Mouse (Mus musculus) forebrain, postnatal 0 days (tissue): ENCODE measurements around the gene Ucma. TPM values are rescaled to one million over a fixed set of nuclear protein-coding genes. Genes with fewer than 3 reads are reported as not detected.

Experiments
- ATAC-seq: fragments of 200-750 bp; cut with Nextera tagmentation; 2 replicates; pipeline ENCODE4 v1.8.0; 2017; ENCODE audit warnings: mild to moderate bottlenecking, moderate library complexity
- DNase-seq: peaks from one replicate; pipeline ENCODE4 v3.0.0-alpha.2; 2015
- H3K27ac ChIP-seq: fragments of 300-500 bp; sonication (generic); 2 replicates; pipeline ENCODE4 v1.5.1; 2014; ENCODE audit warnings: low read depth, mild to moderate bottlenecking, antibody characterized with exemption, low read length, moderate library complexity, mixed read lengths
- H3K27me3 ChIP-seq: fragments of 300-500 bp; sonication (generic); 2 replicates; pipeline ENCODE4 v1.6.1; 2014; ENCODE audit warnings: mild to moderate bottlenecking, low read length, mixed read lengths; ENCODE audit not compliant: insufficient read depth
- H3K36me3 ChIP-seq: fragments of 300-500 bp; sonication (generic); 2 replicates; pipeline ENCODE4 v1.6.1; 2014; ENCODE audit warnings: mild to moderate bottlenecking, moderate library complexity; ENCODE audit not compliant: insufficient read depth
- H3K4me1 ChIP-seq: fragments of 300-500 bp; sonication (generic); 2 replicates; pipeline ENCODE4 v1.6.1; 2014; ENCODE audit warnings: antibody characterized with exemption; ENCODE audit not compliant: insufficient read depth
- H3K4me2 ChIP-seq: fragments of 300-500 bp; sonication (generic); 2 replicates; pipeline ENCODE4 v1.6.1; 2014; ENCODE audit warnings: low read depth, mild to moderate bottlenecking, moderate library complexity
- H3K4me3 ChIP-seq: fragments of 300-500 bp; sonication (generic); 2 replicates; pipeline ENCODE4 v1.5.1; 2014; ENCODE audit warnings: low read depth, low read length, mixed read lengths
- H3K9ac ChIP-seq: fragments of 300-500 bp; sonication (generic); 2 replicates; pipeline ENCODE4 v1.6.1; 2014; ENCODE audit warnings: mild to moderate bottlenecking
- H3K9me3 ChIP-seq: fragments of 300-500 bp; sonication (generic); 2 replicates; pipeline ENCODE4 v1.6.1; 2016; ENCODE audit warnings: low read length
- CTCF ChIP-seq: sonication (generic); IDR thresholded peaks from 2 replicates; pipeline ENCODE4 v1.5.1; 2016; ENCODE audit warnings: antibody characterized with exemption, control low read depth, low read depth
- WGBS: fragments of 180-500 bp; shearing (Covaris S2); extraction: QIAGEN DNeasy Blood & Tissue Kit; methylation state at CpG from one replicate; pipeline ENCODE4 v1.1.7; 2014; 5-methylcytosine and 5-hydroxymethylcytosine counted together
- polyA plus RNA-seq: library from polyadenylated mRNA; unstranded; fragments of >200 nt; fragmentation: Nextera tagmentation; extraction: Ambion mirVana; gene quantifications from 2 replicates; pipeline ENCODE4 v1.2.1, GENCODE M21; 2015
- total RNA-seq: library from RNA; depleted of rRNA; stranded (reverse); fragments of >200 nt; gene quantifications from 2 replicates; pipeline ENCODE4 v1.2.3, GENCODE M21; 2014

The Ucma gene
- total and polyA plus RNA-seq, 2 experiments from 2014 or later: 0.27 TPM; not detected in 1

- Histone ChIP-seq H3K9ac (no peak overlapping the region), H3K4me1 (no peaks in the 10 kb centered on the region), H3K9me3 (no peaks in the 10 kb centered on the region), H3K4me3 (no peak overlapping the region), H3K27me3 (no peaks in the 10 kb centered on the region), H3K36me3 (no peaks in the 10 kb centered on the region), H3K4me2 (no peak overlapping the region), H3K27ac (no peak overlapping the region)
- DNase-seq (no peak), ATAC-seq (no peak)
- no peak for TF ChIP-seq CTCF
- 91% methylated on average over 6 of the region's 6 CpGs for WGBS
These were observed 20.5 kb downstream of the Ucma start for GRCm38 (mm10) chr2:4996421-4996824.

- H3K36me3 ChIP-seq: no peaks in the 10 kb centered on the region
- 84% methylated on average over 3 of the region's 3 CpGs for WGBS
- no peak for ATAC-seq
These were observed 23.0 kb downstream of the Ucma start for GRCm38 (mm10) chr2:4998905-4999304.

DNA sequence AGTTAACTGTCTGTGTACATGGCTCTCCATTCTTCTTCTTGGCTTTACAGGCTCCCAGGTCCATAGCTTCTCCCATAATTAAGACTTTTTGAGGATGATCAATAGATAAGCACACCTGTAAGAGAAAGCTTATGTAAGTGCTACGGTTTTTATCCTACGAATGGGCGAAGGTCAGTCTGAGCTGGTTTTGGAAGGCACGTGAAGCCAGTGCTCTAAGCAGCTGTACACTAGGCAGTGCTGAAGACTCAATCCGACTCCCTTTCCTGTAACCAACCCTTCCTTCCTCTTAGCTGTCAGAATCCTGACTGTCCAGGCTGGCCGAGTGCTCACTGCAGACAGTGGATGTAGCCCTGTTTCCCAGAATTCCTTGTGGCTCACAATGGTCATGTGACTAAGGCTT lies 25.3 kb downstream of the Ucma start:
- Histone ChIP-seq H3K4me2 (no peak overlapping the region), H3K4me1 (no peaks in the 10 kb centered on the region), H3K36me3 (no peaks in the 10 kb centered on the region), H3K27me3 (no peaks in the 10 kb centered on the region), H3K4me3 (no peak overlapping the region), H3K9me3 (no peaks in the 10 kb centered on the region), H3K27ac (no peak overlapping the region), H3K9ac (no peak overlapping the region)
- ATAC-seq (no peak), DNase-seq (no peak)
- 95% methylated on average over 6 of the region's 6 CpGs for WGBS
- no peak for TF ChIP-seq CTCF

More at GRCm38 (mm10) chr2:4998905-4999304, 23.0 kb downstream of the Ucma start:
- no peaks in the 10 kb centered on the region for H3K4me1 ChIP-seq
- no peak for DNase-seq
- no peaks in the 10 kb centered on the region for H3K27me3 ChIP-seq
- no peak overlapping the region for H3K9ac ChIP-seq
- TF ChIP-seq CTCF: peak; percentile 23
- no peak overlapping the region for H3K27ac ChIP-seq
- H3K4me3 ChIP-seq: no peak overlapping the region
- no peaks in the 10 kb centered on the region for H3K9me3 ChIP-seq
- no peak overlapping the region for H3K4me2 ChIP-seq

GRCm38 (mm10) chr2:5007107-5007506 lies 31.2 kb downstream of the Ucma start:
- DNase-seq (peak; percentile 19), ATAC-seq (peak; percentile 51; the same call in 1 of the 2 replicates)
- 71% methylated on average over 4 of the region's 4 CpGs for WGBS
- Histone ChIP-seq H3K9ac (no peak overlapping the region), H3K4me1 (peaks cover 1% of the 10 kb centered on the region; the same call in 1 of the 2 replicates), H3K27me3 (no peaks in the 10 kb centered on the region), H3K9me3 (no peaks in the 10 kb centered on the region), H3K4me2 (no peak overlapping the region), H3K27ac (peak overlapping the region; percentile 17; the same call in 1 of the 2 replicates), H3K4me3 (no peak overlapping the region), H3K36me3 (no peaks in the 10 kb centered on the region)
- no peak for TF ChIP-seq CTCF

DNA sequence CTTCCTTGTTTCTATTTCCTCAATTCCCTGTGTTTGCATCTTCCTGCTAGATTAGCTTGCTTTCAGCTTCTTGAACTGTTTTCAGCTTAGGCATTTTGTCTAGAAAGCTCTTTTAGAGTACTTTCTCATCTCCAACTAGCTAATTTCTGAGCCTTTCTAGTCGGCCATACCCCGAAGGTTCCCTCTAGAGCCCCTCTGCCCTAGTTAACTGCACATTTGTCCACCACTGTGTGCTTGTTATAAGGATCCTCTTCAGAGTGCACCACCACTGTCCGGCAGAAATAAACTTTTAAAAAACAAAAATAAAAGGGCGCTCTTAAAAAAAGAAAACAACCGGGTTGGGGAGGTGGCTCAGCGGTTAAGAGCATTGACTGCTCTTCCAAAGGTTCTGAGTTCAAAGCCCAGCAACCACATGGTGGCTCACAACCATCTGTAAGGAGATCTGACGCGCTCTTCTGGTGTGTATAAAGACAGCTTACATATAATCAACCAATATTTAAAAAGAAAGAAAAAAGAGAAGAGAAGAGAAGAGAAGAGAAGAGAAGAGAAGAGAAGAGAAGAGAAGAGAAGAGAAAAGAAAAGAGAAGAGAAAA lies 36.1 kb downstream of the Ucma start:
- H3K9ac ChIP-seq: no peak overlapping the region
- WGBS: 13% methylated on average over 8 of the region's 8 CpGs
- H3K36me3 ChIP-seq: no peaks in the 10 kb centered on the region
- ATAC-seq: no peak
- H3K4me1 ChIP-seq: peaks cover 5% of the 10 kb centered on the region; the same call in 1 of the 2 replicates
- peak overlapping the region; percentile 71 for H3K4me2 ChIP-seq
- no peak for DNase-seq
- no peaks in the 10 kb centered on the region for H3K27me3 ChIP-seq
- no peaks in the 10 kb centered on the region for H3K9me3 ChIP-seq
- TF ChIP-seq CTCF: no peak
- no peak overlapping the region for H3K27ac ChIP-seq
- peak overlapping the region; percentile 43 for H3K4me3 ChIP-seq

GRCm38 (mm10) chr2:5012491-5013324 lies 36.8 kb downstream of the Ucma start, which contains the start of gene Mcm10:
TSS of gene Mcm10 (minus strand) at chr2:5012791.
- Histone ChIP-seq H3K4me3 (peak within 1 kb of the TSS; percentile 43), H3K9me3 (no peaks in the 10 kb centered on the region), H3K4me2 (peak within 1 kb of the TSS; percentile 71), H3K9ac (no peak within 1 kb of the TSS), H3K4me1 (peaks cover 5% of the 10 kb centered on the region; the same call in 1 of the 2 replicates), H3K36me3 (no peaks in the 10 kb centered on the region), H3K27me3 (no peaks in the 10 kb centered on the region), H3K27ac (no peak within 1 kb of the TSS)
- TF ChIP-seq CTCF: no peak
- 4% methylated on average over 32 of the region's 32 CpGs for WGBS
- peak; percentile 97 for DNase-seq
- peak; percentile 100 for ATAC-seq

DNA sequence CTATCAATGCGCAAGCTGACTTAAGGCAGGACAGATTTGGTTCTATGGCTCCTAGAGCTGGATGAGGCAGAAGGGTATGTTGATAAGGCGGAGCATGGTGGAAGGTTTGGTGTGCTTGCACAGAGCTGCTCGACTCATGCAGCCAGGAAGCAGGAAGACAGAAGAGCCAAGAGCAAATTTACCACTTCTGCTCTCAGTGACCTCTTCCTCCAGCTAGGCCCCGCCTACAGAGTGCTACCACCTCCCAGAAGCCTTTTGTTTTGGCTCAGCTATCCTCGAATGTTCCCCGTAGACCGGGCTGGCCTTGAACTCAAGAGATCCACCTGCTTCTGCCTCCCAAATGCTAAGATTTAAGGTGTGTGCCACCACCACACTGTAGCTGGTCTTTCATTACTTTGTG lies 38.7 kb downstream of the Ucma start:
- no peak for TF ChIP-seq CTCF
- no peak overlapping the region for H3K27ac ChIP-seq
- WGBS: 78% methylated on average over 7 of the region's 7 CpGs
- no peak for DNase-seq
- no peaks in the 10 kb centered on the region for H3K9me3 ChIP-seq
- no peak overlapping the region for H3K9ac ChIP-seq
- no peaks in the 10 kb centered on the region for H3K27me3 ChIP-seq
- H3K4me3 ChIP-seq: no peak overlapping the region
- H3K4me1 ChIP-seq: peaks cover 5% of the 10 kb centered on the region; the same call in 1 of the 2 replicates
- no peak for ATAC-seq
- H3K4me2 ChIP-seq: no peak overlapping the region
- H3K36me3 ChIP-seq: no peaks in the 10 kb centered on the region
